Mouse (Mus musculus): ENCODE measurements around the gene Kif3a.

The Kif3a gene

GRCm38 (mm10) chr11:53567224-53568014 is at the start of gene Kif3a:
Gene Kif3a (plus strand): TSS chr11:53567379.
- peak; percentile 97 for DNase-seq

- DNase-seq, result no peak
These were observed 48.4 kb upstream of the Kif3a start for GRCm38 (mm10) chr11:53518759-53519158.

- peak; percentile 73 for DNase-seq
These were observed 47.7 kb upstream of the Kif3a start, which contains the start of gene Sept8 for GRCm38 (mm10) chr11:53519207-53520121. Gene Sept8 (plus strand): TSS chr11:53519257.

DNA sequence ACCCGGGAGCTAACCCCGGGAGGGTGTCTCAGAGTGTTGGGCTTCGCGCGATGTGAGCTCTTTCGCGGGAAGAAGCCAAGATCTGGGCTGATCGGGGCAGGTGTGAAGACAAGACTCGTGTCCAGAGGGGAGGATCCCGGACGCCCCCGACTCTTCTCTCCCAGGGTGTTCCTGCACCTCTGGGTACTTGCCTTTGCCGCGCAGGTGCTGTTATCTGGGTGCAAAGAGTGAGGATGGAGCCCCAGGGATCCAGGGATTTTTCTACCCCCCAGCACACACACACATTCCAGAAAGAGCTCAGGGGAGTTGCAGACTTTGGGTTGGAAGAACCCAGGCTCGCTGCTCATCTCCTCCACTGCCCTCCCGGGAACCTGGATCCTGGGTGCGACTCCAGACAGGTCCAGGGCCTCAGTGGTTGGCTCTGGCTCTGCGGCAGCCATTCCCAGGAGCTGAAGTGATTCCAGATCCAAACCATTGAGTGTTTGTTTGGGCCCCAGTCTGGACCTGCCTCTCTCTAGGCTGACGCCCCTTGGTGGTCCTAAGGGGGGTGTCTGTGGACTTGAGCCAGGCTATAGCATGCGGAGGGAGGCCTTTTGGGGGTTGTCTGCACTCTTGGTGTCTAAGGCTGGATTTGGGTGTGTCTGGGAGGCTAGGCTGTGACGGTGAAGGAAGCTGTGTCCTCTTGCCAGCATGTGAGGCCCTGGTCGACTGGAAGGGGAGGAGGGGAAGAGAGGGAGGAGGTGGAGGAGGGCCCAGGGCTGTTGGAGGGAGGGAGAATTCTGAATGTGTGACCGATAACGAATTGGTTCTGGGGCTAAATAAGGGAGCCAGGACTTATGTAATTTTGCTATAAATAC is 46.8 kb upstream of the Kif3a start:
- DNase-seq, result peak; percentile 48

GRCm38 (mm10) chr11:53521120-53521820 is 45.9 kb upstream of the Kif3a start:
- DNase-seq, result no peak

GRCm38 (mm10) chr11:53521821-53522131 is 45.4 kb upstream of the Kif3a start:
- DNase-seq, result no peak

DNA sequence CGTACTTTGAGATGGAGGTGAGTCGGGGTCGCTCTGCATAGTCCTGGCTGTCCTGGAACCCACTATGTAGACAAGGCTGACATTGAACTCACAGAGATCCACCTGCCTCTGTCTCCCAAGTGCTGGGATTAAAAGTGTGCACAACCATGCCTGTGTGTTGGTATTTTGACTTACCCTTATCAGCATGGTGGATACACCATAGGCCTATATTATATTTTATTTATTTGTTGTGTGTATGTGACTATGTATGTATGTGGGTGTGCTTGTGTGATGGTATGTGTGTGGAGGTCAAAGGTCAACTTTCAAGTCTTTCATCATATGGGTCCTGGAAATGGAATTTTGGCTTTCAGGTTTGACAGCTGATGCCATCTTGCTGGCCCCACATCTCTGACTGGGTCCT is 44.8 kb upstream of the Kif3a start:
- no peak for DNase-seq

GRCm38 (mm10) chr11:53522930-53523329 is 44.2 kb upstream of the Kif3a start:
- DNase-seq, result no peak

GRCm38 (mm10) chr11:53523545-53524405 is 43.4 kb upstream of the Kif3a start:
- no peak for DNase-seq

- no peak for DNase-seq
These were observed 42.3 kb upstream of the Kif3a start for GRCm38 (mm10) chr11:53524905-53525304.

DNA sequence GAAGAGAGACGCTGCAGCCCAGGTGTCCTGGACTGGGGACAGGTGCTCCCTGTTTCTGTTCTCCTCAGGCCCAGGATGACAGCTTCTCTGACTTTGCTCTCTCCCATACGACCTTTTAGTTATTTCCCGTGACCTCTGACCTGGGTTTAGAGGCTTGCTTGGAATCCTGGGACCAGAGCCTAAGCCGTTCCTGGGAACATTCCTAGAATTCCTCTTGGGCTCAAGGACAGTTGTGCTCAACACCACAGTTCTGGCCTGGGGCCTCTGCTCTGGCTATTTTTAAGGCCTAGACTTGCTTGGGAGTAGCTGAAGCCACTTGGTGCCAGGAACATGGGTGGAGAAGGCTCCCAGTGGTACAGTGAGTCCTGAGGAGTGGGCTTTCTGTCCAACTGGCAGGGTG is 41.7 kb upstream of the Kif3a start:
- DNase-seq, result peak; percentile 75

GRCm38 (mm10) chr11:53528397-53529252 is 38.6 kb upstream of the Kif3a start:
- no peak for DNase-seq

GRCm38 (mm10) chr11:53529253-53529557 is 38.0 kb upstream of the Kif3a start:
- peak; percentile 63 for DNase-seq

DNA sequence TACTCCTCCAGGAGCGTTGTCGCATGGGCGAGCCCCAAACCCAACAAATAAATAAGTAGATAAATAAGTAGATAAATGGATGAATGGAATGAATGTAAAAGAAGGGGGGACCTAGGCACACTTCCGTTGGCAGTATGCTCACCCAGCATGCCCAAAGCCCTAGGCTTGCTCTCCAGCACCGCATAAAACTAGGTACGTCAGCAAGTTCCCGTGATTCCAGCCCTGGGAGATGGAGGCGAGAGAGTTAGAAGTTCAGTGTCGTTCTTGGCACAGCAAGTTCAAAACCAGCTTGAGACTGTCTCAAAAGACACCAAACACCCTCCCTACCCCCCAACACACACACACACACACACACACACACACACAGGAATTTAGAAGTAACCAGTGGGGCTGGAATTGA is 37.2 kb upstream of the Kif3a start:
- DNase-seq, result no peak

- no peak for DNase-seq
These were observed 35.5 kb upstream of the Kif3a start for GRCm38 (mm10) chr11:53531578-53532230.

DNA sequence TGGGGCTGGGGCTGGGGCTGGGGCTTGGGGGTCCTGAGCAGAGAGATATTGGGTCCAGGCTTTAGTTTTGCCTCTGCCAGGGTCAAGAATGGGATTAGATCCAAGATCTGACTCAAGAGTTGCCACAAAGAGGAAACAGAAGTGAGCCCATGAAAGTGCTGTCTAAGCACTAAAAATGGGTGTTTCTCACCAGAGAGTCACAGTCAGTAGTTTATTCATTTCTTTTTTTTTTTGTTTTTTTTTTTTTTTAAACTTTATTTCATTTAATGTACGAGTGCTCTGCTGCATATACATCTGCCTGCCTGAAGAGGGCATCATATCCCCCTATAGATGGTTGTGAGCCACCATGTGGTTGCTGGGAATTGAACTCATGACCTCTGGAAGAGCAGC is 35.0 kb upstream of the Kif3a start:
- no peak for DNase-seq

DNA sequence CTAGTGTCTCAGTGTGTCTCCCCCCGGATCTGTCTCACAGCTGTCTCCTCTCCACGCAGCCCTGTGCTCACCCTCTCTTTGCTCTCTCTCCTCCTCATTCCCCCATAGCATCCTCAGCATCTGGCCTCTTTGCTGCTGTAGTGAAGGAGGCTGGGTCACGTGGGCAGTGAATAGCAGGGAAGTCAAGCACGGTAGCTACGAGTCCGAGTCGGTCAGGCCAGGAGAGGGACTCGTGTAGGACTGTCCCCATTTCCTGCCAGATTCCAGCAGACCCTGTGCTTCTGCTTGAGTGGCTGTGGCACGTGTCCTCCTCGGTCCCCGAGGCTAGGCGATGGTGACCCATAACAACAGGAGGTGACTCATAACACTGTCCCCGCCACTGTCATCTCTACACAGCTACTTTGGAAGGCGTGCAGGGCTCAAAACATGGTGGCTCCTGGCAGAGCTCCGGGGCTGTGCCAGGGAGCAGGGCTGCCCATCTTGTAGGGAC is 28.1 kb upstream of the Kif3a start:
- no peak for DNase-seq

DNA sequence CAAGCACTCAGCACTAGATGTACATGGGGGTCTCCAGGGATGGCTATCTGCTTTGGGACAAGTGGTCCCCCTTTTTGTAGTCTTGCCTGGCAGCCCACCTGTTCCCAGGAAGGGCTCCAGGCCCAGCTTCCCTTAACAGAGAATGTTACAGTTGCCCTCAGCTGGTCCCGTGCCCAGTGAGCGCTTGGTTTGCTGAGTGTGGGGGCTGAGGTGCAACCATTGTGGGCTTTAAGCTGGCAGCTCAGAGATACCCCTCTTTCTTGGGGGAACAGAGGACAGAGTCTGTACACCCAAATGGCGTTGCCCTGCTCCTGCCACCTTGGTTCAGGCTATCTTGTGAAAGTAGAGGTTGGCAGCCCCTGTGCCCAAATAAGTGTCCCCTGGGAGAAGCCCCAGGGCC is 26.8 kb upstream of the Kif3a start:
- DNase-seq, result no peak

DNA sequence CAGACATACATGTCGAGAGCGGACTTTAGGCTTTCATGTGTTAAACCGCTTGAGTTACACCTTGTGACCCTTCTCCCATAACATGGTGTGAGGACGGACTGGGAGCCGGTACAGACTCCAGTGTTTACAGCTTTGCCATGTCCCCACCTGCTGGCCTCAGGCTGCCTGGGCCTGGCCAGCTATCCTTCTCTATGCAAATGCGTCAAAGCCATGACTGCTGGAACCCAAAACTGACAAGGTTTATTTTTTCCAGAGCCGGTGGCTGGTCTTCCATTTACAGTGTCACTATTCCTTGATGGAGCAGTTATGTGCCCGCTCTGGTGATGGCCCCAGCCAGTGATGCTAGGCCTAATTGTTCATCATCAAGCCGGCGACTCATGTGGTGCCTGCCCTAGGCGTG is 26.0 kb upstream of the Kif3a start:
- no peak for DNase-seq

- no peak for DNase-seq
These were observed 24.2 kb upstream of the Kif3a start for GRCm38 (mm10) chr11:53543021-53543420.

All from kidney, postnatal 14 days (tissue).